Mouse (Mus musculus) urinary bladder, postnatal 10 days (tissue): ENCODE results near the gene Ksr2.

Experiments used
- DNase-seq: peaks from one replicate; pipeline ENCODE4 v3.0.0; 2022; ENCODE audit warnings: low spot score

Ksr2 gene

DNA sequence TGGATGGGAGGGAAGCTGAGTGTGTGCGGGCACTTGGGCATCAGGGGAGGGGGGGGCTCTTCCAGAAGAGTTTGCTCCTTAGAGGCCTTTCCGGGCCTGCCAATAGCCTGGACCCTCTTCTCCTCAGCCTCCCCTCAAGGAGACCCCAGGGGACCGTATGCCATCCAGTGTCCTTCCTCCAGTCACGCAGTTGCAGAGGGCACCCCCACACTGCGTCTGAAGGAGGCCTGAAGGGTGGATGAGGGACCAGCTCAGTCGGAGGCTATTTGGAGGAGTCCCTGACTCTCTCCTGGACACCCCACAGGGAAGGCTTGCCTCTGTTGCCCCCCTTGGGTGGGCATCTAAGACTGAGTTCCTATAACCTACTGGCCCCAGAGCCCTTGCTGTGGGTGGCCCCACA lies 367.4 kb downstream of the Ksr2 start:
- DNase-seq, result no peak

DNA sequence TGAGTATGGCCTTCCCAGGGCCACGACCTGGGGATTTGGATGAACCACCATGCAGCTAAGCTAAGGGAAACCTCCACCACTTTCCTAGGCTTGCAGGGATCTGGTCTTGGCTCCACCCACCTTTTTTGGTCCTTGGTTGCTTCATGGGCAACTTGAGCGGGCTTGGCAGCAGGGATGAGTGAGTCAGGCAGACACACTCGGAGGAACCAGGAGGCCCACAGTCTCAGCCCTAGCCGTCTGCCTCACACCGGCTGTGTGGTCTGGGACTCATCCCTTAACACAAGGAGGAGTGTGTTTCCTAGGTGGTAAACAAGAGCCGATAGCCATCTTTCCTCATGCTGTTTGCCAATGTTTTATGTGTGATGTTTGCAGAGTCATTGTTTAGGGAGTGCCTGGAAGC lies 376.3 kb downstream of the Ksr2 start:
- DNase-seq, result no peak

DNA sequence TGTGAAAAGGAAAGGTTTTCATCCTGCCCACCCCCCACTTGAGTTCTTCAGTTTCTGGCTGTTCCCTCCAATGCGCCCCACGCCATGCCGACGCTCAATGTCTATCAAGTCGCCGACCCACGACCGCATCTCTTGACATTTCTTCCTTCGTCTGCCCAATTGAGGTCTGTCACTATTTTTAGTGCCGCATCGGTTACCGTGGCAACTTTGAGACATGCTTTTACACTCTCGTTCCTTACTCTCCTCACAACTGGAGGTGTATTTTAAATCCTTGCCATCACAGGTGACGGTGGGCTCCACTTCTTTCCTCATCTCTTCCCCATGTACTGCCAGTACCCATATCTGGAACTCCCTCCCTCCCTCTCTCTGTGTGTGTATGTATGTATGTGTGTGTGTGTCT lies 378.1 kb downstream of the Ksr2 start:
- DNase-seq, result no peak

DNA sequence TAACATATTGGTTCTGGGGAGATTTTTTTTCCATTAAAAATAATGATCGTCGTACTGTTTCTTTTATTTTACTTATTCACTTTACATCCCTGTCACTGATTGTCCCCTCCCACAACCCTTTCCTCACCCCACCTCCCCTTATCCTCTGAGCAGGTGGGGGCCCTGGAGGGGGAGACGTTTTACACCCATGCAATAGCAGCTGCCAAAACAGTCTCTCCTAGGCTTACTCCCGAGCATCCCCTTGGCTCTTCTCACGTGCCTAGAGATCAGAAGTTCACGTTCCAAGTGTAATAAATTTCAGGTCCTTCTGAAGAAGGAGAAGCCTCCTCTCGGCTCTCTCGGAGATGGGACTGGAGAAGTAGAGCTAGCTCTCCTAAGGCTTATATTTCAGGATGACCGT lies 387.0 kb downstream of the Ksr2 start:
- DNase-seq, result no peak

DNA sequence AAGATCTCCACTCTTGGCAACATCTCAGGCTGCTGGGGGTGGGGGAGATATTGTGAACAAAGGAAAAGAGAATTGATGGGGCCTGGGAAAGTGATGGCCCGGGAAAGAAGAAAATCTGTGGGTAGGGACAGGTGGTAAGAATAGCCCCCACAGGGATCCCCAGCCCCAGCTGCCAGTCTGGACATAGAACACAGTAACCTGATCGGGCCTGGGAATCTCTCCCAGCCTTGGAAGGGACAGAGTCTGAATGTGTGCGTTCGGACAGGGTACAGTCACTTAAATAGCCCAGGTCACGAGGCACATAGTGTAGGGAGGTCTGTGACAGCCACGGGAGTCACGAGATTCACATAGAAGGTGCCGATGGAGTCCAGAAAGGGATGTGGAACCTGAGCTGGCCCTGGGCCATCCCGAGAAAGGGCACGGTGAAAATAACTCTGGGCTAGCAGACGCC lies 388.3 kb downstream of the Ksr2 start:
- no peak for DNase-seq

DNA sequence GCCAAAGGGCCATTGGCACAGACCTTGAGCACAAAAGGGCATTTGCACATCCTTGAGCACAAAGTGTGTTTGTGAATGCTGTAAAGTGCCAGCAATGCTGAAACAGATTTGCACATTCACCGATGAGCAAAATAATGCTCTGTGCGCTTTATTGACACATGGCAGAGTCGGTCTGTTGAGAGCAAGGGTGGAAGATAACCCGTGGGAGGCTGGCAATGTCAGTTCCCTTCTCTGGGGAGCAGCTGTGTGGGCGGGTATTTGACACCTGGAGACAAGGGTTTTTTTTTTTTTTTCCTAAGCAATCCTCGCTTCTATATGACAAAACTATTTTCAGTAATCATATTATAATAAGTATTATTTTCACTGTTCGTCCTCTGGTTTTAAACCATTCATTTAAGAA lies 389.8 kb downstream of the Ksr2 start:
- DNase-seq, result no peak

DNA sequence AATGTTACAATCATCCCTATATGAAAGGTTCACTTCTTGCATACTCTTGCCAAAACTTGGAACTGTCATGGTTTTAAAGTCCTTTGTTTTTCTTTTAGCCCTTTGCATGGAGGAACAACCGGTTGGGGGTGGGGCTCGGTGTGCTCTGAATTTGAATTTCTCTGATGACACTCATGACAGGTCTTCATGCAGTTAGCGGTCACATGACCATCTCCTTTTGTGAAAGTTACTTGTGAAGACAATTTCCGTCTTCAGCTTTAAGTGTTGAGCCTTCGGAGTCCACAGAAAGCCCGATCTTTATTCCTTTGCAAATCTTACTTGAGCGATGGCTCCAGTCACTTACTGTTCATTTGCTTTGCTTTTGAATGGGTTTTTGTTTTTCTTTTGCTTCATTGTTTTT lies 397.1 kb downstream of the Ksr2 start:
- DNase-seq, result no peak

DNA sequence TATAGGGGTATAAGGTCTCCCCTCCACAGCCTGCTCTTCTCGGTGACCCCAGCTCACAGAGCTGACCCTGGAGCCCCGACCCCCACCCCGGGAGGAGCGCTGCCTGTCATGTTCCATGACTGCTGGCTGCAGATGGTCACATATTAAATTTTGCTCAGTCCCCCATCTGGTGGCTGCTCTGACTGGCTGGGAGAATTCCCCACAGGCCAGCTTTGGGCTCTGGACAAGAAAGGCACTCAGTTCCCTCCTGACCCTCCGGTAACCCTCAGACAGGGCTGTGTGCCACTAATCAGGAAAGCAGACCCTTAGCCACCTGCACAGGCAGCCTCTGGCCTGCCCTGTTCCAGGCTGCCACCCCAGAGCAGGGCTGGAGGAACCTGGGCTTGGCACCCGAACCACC lies 405.0 kb downstream of the Ksr2 start:
- no peak for DNase-seq

DNA sequence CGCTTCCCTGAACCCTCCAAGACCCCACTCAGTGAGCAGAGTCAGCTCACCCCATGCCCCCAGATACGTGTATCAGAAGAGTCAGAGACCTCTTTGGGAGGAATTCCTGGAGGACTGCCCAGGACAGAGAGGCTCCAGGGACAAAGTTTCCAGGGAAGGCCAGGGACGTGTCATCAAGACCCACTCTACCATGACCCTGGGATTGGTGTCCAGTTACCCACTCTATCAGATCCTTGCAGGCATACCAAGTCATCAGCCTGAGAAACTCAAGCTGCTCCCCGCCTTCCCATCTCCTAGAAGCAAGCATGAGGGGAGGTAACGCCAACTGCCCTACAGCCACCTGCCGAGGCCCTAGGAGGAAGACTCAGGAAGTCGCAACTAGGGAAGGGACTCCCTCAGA lies 406.6 kb downstream of the Ksr2 start:
- no peak for DNase-seq

DNA sequence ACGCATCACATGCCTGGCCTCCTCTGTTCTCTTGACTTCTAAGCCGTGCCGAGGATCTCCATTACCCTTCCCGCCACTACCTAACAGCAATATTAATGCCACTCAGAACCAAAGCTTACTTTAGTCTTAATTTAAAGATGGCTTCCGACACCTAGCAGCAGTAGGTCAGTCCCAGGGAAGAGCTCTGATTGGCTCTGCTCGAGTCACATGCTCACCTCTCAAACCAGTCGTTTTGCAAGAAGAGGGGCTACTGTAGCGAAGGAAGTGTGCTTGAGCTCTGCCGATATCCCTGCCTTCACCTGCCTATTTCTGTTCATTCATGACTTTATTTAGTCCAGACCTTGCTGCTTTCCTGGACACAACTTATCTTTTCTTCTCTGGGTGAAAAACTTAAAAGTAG lies 410.0 kb downstream of the Ksr2 start:
- DNase-seq, result no peak

DNA sequence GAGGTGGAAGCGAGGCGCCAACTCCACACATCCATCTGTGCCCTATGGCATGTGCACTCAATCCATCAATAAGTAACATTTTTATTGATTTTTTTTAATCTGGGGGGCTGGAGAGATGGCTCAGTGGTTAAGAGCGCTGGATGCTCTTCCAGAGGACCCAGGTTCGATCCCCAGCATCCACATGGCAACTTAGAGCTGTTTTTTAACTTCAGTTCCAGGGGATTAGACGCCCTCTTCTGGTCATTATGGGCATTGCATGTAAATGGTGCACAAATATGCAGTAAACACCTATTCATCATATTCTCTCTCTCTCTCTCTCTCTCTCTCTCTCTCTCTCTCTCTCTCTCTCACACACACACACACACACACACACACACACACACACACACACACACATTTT lies 410.7 kb downstream of the Ksr2 start:
- no peak for DNase-seq
